Mouse (Mus musculus) cortical plate, adult 2 months (tissue): ENCODE measurements at regions not wholly inside any gene's neighbourhood (a gene's known extent, or its start where the extent isn't known, plus 50 kb on each side); places are given as distances from the start of the nearest gene placed in this dataset.

Experiments
- H3K27ac ChIP-seq: fragments of 200-500 bp; 2 replicates; pipeline ENCODE4 v1.5.1; 2012; ENCODE audit warnings: low read length, control low read depth, inconsistent platforms; ENCODE audit not compliant: insufficient read depth
- H3K4me1 ChIP-seq: fragments of 200-500 bp; 2 replicates; pipeline ENCODE4 v1.6.1; 2011; ENCODE audit warnings: low read length; ENCODE audit not compliant: control insufficient read depth, insufficient read depth
- H3K4me3 ChIP-seq: fragments of 200-500 bp; 2 replicates; pipeline ENCODE4 v1.5.1; 2011; ENCODE audit warnings: mild to moderate bottlenecking, low read length, control low read depth; ENCODE audit not compliant: insufficient read depth
- CTCF ChIP-seq: fragments of 200-500 bp; IDR thresholded peaks from 2 replicates; pipeline ENCODE4 v1.5.1; 2011; ENCODE audit warnings: mild to moderate bottlenecking, control low read depth, low read length; ENCODE audit not compliant: insufficient read depth; ENCODE audit errors: extremely low read depth
- POLR2A ChIP-seq: fragments of 200-500 bp; IDR thresholded peaks from 2 replicates; pipeline ENCODE4 v1.6.1; 2011; ENCODE audit warnings: mild to moderate bottlenecking, low read length, control low read depth; ENCODE audit not compliant: insufficient read depth; ENCODE audit errors: extremely low read depth

DNA sequence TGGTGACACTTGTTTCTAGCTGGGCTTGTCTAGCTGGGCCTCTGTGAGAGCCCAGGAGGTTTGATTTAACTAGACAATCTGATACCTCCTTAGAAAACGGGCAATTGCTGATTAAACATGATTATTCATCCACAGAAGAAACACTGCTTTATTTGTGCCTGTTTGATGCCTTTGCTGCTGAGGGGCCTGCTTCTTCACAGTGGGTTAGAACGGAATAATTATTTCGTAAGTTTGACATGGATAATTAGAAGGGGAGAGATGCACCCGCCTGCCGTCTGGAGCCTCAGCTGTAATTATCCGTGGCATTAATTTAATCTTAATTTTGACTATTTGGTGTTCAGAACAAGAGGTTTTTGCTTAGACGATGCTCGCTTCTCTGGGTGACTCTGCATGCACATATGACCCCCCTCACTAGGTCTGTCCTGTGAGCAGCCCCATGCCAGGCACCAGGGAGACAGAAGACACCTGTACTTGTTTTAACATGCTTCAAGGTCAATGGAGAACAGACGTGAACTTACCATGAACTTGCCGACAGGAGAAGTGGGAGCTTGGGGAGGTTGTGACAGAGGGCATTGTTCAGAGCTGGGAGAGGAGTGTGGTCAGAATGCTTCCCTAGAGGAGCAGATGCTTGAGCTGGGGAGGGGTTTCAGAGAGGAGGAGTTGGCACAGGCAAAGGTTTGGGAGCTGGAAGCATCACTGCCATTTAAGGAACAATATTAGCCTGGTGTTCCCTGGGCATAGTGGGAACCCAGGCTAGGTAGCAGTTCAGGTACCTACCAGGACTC lies 174.8 kb downstream of the Drd1 start:
- Histone ChIP-seq H3K27ac (no peak overlapping the region), H3K4me1 (peaks cover 6% of the 10 kb centered on the region), H3K4me3 (no peak overlapping the region)
- TF ChIP-seq POLR2A, result no peak
- TF ChIP-seq CTCF, result no peak

DNA sequence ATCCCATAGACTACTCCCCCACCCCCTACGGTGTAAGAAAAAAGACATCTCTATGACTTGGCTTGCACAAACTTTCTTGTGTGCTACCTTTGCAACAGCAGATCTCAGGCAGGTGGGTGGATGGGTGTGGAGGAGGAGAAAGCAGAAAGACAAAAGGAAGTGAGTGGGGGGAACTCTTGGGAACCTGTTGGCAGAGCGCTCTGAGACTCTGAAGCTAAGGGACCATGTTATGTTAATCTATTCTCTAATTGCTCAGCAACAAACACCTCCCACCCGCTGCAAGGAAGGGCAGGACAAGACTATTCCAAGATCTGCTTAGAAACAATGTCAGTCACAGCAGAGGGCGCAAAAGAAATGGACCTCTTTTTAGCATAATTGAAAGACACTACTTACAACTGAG lies 180.0 kb downstream of the Drd1 start:
- H3K4me3 ChIP-seq, result no peak overlapping the region
- H3K27ac ChIP-seq, result no peak overlapping the region
- TF ChIP-seq POLR2A (no peak), CTCF (no peak)
- peaks cover 3% of the 10 kb centered on the region for H3K4me1 ChIP-seq

DNA sequence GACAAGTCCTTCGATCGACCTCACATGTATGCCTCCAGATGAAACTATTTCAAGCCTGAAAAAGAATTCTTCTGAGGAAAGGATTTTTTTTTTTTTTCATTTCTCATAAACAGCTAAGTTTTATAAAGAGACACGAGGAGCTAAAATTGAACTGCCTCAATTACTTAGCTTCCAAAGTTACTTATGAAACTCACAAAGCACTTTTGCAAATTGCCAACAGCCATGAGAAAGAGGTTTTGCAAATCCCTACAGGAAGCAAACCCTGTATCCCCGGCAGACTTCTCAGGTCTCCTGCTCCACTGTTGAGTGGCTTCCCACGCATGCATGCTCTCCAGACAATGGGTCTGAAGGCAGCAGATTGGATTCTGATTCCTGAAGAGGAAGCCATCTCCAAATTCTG lies 190.2 kb downstream of the Drd1 start:
- Histone ChIP-seq H3K4me3 (no peak overlapping the region), H3K27ac (no peak overlapping the region), H3K4me1 (peaks cover 2% of the 10 kb centered on the region)
- TF ChIP-seq CTCF (no peak), POLR2A (no peak)

DNA sequence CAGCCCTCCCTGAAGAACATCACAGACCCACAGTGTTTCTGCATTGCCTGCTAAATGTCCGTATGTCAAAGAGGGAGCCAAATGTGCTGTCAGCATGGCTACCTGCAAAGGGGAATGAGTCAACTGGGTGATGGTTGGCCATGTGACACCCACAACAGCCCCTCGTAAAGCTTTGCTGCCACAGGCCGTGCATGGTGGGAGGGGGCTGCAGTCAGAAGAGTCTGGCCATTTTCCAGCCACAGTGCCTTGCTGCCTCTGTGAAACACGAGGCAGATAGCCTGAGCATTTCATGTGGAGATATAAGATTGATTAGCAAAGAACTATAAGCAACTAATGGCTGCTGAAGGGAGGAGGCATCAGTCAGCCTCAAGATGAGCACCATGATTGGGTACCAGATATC lies 193.2 kb downstream of the Drd1 start:
- TF ChIP-seq CTCF (no peak), POLR2A (no peak)
- 0 out of 2 replicates have a peak overlapping the region, but pooled peaks have one; percentile 15 for H3K27ac ChIP-seq
- peaks cover 2% of the 10 kb centered on the region for H3K4me1 ChIP-seq
- H3K4me3 ChIP-seq, result no peak overlapping the region

DNA sequence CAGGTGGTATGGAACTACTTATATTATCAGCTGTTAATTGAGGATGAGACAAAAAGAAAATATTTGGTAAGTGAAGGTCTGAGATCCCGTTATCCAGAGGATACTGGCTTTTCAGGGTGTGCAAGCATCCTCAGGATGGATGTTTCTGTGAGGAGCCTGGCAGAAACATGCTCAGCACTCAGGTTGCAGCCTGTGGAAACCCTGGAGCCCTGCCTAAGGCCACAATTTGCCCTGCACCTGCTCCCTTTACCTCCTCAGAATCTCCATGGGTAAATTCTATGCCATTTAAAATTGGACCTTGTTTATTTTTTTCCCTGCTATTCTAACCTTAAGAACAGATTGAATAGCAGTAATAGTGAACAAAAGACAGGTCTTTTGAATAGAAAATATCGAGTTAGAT lies 201.3 kb downstream of the Drd1 start:
- Histone ChIP-seq H3K4me1 (no peaks in the 10 kb centered on the region), H3K4me3 (no peak overlapping the region), H3K27ac (no peak overlapping the region)
- TF ChIP-seq POLR2A (no peak), CTCF (no peak)

DNA sequence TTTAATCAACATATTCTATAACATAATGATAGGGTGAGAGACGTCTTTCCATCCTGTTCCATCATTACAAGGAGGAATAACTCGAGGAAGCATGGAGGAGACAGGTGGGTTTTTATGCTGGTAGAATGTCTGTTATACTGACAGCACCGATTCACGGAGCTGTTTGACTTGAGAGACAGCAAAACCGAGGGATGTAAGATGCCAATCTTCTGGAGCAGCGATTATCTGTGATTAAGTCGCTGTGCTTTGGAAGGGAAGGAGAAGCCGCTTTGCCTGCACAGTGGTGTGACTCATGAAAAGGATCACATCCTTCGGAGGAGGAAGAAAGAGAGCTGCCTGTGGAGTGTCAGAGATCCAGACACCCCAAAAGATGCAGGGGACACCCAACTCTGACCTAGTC lies 205.4 kb downstream of the Drd1 start:
- no peak for TF ChIP-seq POLR2A
- TF ChIP-seq CTCF, result no peak
- H3K4me1 ChIP-seq, result no peaks in the 10 kb centered on the region; the same call in 1 of the 2 replicates
- no peak overlapping the region for H3K4me3 ChIP-seq
- H3K27ac ChIP-seq, result no peak overlapping the region

DNA sequence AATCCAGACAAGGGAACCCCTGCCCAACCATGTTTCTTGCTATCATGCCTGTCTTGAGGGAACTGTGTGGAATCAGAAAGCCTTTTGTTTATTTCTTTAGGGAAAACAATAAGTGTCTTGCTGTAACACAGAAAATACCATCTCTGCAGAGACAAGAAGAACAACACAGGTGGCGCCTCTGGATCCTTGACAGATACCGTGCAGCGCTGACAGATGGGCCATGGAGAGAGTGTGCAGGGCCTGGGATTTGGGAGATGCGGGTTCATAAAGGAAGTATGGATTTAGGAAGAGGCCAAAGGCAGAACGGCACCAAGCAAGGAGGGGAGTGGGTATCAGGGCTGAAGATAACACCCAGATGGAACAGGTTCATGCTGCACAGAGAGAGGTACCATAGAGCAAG lies 209.3 kb downstream of the Drd1 start:
- TF ChIP-seq CTCF, result no peak
- no peak for TF ChIP-seq POLR2A
- H3K4me3 ChIP-seq, result no peak overlapping the region
- H3K4me1 ChIP-seq, result no peaks in the 10 kb centered on the region; the same call in 1 of the 2 replicates
- no peak overlapping the region for H3K27ac ChIP-seq

DNA sequence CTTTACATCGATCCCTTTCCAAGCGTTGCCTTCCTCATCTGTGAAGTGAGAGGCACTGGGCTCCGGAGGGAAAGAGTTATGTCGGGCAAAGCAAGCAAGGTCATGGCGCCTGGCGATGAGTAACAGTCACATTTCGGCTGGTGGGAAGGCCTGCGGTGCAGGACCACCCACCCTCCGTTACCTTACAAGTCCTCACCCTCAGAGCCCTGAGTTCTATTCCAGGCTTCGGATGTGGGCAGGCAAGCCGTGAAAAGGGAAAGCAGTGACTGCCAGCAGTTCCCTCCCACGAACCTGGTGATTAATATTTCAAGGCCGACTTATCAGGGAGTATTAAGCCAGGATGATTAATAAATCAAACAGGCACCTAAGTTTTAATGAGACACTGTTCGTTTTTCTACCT lies 209.7 kb downstream of the Drd1 start:
- TF ChIP-seq POLR2A (no peak), CTCF (no peak)
- Histone ChIP-seq H3K27ac (no peak overlapping the region), H3K4me3 (no peak overlapping the region), H3K4me1 (no peaks in the 10 kb centered on the region; the same call in 1 of the 2 replicates)

DNA sequence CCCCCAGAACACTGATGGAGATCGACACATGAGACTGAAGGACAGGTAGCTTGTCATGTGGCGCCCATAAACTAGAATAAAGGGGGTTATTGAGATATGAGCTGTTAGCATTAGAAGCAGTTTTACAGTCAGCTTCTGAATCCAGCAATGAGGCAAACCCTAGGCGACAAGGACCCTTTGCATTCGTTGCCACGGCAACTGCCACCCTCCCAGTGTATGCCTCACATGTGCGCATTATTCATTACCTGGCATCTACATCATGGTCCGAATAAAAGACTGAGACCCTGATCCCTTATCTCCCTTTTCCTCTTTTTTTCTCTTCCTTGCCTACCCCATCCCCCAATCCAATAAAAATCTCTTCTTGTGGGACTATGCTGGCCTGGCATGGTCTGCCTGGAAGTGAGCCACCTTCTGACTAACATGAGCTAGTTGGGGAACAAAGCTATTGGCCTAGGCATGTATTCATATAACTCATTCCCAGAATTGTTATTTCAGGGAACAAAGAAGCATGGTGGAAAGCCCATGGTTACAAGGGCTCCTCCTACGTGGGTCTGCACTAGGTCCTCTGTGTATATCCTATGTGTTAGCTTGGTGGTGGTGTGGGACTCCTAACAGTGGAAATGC lies 229.4 kb downstream of the Drd1 start:
- no peak overlapping the region for H3K27ac ChIP-seq
- H3K4me3 ChIP-seq, result no peak overlapping the region
- TF ChIP-seq CTCF (no peak), POLR2A (no peak)
- H3K4me1 ChIP-seq, result no peaks in the 10 kb centered on the region

DNA sequence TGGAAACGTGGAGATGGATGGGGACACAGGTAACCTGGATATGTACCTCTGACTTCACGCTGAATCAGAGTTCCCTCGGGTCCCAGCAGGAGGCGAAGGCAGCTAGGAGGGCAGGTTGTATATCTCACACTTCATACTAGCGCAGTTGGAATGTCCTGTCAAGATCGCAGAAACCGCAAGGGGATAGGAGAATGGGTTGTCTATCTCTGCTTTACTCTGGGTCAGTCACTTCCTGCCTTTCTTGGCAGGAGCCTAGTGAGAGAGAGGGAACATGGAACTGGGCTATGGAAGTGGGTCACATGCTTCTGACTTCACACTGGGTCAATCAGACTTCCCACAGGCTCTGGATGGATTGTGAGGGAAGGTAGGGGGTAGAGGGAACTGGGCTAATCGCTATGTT lies 233.4 kb downstream of the Drd1 start:
- TF ChIP-seq CTCF (no peak), POLR2A (no peak)
- Histone ChIP-seq H3K4me3 (no peak overlapping the region), H3K4me1 (peaks cover 4% of the 10 kb centered on the region; the same call in 1 of the 2 replicates), H3K27ac (no peak overlapping the region)
